Mouse (Mus musculus) cerebellum, adult 9-10 months (tissue): Measurements from ENCODE around the gene Odf2.

Source experiments
- DNase-seq: peaks from one replicate; pipeline ENCODE4 v3.0.0; 2022

The Odf2 gene

DNA sequence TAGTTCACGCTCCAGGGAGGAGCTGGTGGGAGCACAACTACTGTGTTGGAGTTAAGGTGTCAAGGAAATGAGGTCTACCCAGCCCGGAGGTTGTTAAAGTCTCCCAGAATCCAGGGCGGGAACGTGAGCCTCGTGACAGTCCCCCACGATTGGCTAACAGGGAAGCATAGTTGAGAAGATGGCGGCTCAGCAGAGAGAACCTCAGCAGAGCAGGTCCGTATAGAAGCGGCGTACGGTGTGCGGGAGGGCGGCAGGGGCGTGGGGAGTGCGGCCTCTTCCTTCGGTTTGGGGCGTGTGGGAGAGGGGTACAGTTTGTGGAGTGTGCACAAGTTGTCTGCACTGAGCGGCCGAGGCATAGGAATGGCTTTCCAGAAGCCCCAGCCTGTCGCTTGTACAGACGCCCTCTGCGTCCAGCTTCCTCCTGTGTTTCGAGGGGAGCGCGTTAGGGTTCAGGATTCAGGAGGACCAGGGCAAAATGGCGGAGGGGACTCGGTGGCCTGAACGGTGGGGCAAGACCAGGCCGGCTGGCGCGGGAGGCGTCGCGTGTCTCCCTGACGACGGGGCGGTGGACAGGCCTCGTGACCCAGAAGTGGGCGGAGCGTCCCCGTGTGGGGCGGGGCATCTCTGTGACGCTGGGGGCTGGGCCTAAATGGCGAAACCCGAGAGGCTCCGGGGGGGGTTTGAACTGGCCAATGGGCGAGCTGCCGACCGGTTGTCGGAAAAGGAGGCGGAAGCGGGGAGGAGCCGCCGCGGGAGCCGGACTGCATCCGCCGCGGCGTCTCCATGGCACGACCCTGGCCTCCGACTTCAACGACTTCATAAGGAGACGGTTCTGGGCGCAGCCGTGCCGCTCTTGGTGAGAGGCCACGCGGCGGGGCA is at the start of gene Odf2:
Gene Odf2 (plus strand): TSS at position 156 of the 879 bp plus-strand sequence.
- DNase-seq: peak; percentile 100

DNA sequence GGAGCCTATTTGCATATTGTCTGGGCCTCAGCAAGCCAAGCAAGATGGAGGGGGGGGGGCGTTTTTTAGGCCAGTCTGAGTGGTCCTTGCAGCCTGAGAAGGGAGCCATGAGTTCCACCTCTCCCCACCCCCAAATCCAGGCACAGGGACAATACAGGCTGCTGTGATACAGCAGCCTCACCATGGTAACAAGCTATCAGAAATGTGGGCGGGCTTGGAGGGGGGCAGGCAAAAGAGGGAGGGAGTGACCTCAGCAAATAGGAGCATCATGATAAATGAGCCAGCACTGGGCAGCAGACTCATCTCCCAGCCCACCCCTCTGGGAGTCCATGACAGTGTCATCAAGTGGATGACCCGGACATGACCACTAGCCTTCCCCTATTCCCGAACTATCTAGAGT is 49.6 kb upstream of the Odf2 start:
- DNase-seq: no peak

DNA sequence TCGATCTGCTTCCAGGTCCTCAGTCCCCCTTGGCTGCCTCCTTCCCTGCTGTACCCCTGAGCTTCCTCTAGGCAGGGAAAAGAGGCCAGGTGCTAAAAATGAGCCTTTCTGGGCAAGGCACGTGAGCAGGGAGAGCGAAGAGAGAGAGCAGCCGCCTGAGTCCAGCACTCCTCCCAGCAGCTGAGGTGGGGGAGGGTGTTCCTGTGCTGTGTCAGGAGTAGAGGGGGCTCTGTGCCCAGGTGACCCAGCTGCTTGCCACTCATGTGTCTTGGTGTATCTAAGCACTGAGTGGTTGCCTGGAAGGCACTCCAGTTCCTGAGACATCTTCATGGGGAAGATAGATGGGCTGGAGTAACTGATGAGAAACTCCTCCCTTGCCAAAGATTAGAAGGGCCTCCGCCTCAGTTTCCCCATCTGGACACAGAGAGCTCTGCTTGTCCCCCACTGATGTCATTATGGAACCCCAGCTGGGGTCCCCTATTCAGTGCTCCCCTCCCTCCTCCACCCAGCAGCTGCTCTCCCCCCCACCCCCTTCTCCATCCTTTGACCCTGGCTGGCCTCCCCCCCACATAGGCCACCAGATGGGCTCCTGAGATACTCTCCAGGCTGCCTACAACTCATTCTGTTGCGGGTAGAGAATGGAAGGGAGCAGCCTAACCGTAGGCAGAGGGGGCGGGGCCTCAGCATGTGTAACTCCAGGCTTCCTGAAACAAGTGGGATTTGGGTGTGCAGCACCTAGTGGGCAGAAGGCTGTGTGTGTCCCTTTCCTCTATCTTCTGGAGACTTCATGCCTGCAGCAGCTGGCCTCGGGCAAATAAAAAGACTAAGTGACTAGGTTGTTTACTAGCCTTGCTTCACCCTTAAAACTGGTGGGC is 45.6 kb upstream of the Odf2 start:
- no peak for DNase-seq

DNA sequence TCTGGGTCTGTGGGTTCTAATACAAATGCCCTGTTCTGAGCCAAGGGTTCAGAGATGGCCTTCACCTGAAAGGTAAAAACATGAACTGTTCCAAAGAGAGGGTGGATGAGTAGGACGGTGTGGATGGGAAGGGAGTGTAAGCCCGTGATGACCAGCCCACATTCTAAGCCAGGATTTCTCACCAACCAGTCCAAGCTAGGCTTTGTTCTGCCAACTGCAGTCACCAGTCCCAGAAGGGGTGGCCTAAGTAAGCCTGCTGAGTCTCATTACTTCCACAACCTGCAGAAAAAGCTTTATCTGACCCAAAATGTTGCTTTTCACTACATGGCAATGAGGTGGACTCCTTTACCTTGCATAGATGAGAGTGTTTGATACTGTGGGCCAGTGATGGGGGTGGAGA is 44.9 kb upstream of the Odf2 start:
- DNase-seq: no peak

DNA sequence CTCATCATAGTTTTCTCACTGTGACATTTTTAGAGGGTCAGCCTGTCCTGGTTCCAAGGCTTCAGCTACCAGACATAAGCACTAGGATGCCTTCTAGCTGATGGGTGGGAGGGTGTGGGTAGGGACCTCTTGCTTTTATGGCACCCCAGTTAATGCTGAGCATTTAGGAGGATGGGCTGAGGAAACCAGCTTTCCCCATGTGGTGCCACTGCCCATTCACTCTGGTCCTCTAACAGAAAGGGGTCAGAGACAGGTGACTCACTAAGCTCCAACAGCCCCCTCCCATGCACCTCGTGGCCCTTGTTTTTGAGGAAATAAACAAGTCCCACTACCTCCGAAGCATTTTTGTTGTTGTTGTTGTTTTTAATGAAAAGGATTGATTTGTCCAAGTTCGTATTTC is 44.4 kb upstream of the Odf2 start:
- DNase-seq: no peak

DNA sequence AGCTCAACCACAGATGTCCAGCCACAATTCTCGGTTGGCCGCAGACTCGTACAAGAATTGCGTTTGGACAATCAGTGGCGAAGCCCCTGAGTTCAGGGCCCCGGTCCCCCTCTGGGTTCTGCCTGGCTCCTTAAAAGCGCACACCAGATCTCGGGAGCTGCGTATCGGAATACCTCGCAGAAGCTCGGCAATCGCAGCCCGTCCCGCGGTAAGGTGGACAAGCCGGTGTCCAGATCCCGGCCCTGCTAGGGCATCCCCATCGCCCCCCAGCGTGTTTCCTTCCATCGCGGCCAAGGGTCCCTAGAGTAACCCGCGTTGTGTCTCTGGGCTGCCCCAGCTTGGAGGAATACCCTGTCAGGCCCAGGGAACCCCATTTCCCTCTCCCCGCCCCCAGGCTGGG is 43.4 kb upstream of the Odf2 start:
- no peak for DNase-seq

DNA sequence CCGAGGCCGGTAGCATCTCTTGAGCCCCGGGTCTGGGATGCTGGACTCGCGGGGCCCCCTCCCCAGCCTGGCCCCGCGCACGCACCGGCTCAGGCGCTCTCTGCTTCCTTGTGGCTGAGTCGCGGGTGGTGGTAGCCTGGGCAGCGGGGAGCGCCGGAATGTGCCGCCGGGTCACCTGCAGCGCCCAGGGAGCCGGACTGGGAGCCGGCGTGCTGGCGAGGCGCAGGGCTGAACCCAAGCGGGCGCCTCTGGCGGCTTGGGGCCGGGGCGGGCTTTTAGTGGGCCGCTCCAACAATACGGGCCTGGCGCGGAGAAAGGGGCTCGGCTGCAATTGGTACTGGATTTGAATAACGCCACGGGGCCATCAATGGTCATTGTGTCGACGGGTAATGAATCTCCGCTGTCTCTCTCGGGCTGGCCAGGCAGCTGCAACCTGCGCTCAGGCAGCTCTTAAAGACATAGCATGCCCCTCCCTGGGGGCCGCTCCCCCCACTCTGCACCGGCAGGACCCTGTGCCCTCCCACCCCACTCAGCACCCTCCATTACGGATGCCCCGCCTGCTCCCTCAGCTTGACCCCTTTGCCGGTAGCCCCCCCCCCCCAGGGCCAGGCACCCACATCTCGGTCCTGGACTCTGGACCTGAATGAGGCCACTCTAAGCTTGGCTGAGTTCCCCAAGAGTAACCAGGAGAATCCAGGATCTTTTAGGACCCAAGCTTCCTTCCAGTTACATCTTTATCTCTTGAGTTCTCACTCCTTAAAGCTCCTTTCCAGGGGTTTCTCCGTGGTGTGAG is 42.8 kb upstream of the Odf2 start:
- no peak for DNase-seq

DNA sequence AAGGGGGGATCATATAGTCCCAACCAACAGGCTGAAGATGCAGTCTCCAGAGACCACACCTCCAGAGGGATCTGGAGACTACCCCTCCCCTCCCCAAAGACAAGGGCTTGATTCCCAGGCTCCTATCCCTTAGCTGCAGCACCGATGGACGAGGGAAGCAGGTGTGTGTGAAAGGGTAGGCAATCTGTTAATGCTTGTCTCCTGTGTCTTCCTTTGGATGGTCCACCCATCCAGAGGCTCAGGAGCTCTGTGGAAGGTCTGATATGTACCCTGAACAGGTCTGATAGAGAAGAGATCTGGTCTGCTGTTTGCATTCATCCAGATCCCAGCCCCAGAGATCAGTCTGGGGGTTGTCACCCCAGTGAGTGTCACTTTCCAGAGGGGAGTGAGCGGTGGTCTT is 42.1 kb upstream of the Odf2 start:
- no peak for DNase-seq

DNA sequence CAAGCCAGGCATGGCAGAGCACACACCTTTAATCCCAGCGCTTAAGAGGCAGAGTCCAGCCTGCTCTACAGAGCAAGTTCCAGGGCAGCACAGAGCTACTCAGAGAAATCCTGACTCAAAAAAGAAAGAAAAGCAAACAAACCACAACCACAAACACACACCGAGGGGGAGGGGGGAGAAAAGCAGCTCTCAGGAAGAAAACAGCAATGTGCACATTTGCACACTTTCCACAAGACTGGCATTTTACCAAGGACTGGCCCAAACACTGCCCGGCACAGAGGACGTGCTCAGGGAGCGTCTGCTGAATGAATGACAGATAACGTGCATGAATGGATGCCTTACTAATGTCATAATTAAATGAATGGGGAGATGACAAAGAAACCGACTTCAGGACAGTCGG is 40.0 kb upstream of the Odf2 start:
- no peak for DNase-seq

DNA sequence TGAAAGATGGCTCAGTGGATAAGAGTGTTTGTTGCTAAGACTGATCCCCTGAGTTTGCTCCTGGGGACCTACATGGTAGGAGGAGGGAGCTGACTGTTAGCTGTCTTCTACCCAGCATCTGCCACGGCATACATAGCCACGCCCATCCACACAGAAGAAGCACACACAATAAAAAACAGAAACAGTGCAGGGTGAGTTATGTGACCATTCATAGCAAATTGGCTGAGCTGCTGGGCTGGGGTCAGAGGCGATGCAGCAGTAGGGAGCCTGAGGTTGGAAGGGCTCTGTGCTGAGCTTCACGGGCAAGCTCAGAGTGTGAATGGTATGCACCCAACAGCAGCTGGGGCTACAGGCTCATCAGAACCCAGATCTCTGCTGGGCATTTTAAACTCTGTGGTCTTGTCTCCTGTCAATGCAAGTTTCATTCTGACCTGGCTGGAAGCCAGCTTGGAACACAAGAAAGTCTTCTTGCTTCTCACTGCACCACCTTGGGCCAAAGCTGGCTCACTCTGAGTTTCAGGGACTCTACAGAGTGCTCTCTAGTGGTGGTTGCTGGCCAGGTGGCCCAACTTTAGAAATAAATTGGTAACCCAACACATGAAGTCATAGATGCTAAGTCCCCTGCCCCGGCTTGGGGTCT is 39.1 kb upstream of the Odf2 start:
- DNase-seq: no peak

DNA sequence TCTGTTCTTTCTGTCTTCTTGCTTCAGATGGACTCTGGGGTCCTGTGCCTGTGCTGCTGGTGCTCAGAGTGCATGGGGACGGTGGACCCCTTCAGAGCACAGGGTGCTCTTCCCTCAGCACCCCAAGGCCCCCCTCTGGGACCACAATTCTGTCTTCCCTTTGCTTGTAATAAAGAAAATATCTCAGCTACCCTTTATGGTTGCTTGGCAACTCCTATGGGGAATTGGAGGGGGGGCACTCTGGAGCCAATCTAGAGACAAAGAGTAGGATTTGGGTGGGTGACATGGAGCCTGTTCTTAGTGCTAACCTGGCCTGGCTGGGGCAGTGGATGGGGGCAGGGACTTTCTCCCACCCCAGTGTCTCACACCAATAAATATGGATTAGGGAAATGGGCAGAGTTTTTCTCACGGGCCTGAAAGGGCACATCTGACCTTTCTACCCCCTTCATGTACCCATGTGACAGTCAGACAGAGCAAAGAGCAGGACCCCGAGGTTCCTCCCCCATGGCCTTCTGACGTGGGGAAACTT is 36.0 kb upstream of the Odf2 start:
- DNase-seq: no peak

DNA sequence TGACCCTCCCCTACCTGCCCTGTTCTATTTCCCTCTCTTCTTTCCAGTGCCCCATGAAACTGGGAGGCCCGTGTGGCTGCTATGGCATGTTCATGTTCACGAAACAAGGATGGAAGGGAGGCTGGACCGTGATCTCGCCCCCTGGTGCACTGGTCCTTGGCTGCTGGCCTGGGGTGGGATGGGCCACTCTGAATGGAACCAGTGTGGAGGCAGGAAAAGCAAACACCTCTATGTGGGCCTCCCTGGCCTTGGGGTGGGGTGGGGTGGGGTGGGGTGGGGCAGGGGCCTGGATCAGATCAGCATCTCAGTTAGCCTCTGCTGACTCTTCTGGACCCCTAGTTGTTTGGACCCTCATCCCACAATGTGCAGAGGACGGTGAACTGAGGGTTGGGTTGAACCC is 35.3 kb upstream of the Odf2 start:
- DNase-seq: no peak

DNA sequence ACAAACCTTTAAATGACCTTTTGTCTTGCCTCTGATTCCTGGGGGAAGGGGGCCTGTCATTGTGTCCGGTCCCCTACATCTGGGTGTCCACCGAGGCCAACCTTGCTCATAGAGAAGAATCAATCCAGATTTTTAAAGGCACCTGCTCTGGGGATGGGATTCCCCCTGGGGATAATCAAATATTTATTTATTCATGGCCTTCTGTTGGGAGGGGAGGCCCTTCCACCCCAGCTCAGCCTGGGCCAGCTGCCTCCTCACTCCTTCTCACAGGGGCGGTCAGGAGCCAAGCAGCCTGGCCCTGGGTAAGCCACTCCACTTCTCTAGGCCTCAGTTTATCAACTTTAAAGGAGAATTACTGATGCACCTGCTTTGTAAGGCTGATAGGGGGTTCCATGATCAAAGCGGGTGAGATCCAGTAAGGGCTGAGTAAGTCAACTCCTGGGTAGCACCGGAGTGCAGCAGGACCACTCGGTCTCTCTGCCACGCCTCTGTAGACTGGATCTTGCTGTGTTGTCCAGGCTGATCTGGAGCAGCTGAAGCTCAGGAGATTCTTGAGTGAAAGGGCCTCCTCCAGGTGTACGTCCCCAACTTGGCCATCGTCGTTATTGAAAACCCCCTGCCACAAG is 33.3 kb upstream of the Odf2 start:
- DNase-seq: no peak

DNA sequence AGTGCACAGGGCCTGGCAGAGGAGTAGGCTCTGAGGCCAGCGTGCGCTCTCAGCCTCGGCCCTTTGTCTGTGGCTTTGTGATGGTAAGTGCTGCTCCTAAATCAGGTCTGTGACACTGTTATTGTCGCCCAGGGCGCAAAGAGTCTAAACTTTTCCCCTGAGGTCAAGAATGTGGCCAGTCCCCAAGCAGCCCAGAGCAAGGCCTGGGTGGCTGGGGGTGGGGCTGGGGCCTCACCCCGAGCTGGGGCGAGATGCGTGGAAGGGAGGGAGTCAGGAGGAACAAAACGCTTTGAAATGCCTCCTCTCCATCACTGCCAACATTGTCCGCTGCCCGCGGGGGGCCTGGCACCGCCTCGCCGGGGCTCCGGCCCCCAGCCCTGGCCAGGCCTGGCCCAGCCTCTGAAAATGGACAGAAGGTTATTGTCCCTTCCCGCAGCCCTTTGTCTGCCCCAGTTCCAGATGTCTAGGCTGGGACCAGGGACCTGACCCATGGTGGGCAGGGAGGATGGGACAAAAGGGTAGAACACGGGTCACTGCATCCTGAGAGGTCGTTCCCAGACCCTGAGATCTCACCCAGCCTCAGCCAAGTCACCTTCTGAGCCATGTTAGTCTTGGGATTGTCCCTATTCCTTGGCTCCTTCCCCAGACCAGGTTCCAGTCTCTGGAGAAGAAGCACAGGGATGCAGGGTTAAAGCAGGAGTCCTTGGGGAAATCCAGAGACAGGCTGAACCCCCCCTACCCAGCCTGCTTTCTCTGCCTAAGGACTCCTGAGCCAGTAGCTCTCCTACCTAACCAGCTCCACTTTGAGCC is 32.4 kb upstream of the Odf2 start:
- DNase-seq: no peak

DNA sequence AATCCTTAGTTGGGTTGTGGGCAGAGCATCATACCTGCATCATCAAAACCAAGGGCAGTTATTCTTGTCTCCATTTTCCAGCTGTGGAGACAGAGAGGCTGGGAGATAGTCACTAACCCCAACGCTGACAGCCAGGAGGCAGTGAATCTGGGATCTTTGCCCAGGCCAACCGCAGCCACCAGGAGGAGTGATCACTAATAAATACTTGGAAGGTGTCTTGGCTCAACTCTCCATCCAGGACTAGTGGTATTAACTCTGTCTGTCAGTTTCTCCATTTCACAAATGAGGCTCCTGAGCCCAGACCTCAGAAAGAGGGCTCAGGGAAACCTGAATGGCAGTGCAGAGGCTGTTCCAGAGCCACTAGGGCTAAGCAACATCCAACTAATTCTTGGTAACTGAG is 31.7 kb upstream of the Odf2 start:
- no peak for DNase-seq

DNA sequence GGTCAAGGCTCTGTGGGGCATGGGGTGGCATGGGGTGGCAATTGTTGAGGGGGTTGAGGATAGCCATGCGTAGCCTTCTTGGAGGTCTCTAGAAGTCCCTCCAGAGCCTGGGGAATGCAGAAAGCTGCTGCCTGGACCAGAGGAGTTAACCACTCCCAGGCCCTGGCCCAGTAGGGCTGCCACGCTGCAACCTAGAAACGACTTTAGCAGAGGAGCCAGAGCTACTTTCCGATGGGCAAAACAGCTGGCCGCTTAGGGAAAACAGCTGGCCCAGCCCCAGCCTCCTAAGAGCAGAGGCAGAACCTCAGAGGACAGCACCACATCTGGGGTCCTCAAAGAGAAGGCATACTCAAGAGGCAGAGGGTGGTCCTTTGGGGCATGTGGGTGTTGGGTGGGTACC is 31.1 kb upstream of the Odf2 start:
- no peak for DNase-seq

DNA sequence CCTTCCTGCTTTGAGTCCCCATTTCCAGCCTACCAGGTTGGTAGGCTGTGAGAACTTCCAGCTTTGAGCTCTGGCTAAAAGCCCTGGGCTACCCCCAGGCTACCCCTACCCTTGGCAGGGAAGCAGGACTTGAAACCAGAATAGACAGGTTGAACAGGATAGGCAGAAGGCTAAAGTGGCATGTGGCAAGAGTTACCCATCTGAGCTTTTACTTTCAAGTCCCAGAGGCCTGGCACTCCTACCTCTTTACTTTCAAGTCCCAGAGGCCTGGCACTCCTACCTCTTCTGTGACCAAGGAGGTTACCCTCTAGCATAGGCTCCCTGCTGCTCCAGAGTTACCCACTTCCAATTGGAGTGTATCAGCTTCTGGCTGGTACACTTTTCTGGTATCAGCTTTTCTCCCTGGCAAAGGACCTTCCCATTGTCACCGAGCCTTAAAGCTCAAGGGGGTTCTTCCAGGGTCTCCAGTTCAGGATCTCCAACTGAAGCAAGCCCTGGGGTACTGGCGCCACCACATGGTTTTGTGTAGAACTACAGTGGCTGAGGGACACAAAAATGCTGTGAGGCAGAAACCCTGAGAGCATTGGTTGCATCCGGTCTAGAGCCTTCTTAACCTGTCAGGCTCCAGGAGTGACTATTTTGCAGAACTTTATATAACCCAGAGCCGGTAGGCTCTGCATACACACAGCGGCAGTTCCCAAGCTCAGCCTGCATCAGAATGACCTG is 30.1 kb upstream of the Odf2 start:
- no peak for DNase-seq

DNA sequence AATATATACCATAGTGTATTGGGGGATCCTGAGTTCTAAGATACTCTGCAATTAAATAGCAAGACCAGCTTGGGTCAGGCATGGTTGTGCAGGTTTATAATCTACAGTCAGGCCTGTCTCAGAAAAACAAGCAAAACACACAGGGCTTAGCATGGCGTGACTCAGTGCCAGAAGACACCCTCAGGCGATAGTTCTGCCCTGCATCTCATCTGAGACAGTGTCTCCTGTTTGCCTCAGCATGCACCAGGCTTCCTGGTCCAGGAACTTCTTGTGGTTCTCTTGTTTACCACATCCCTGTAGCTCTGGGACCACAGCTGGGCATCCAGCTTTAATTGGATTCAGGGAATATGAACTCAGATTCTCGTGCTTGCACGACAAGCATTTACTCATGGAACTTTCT is 23.9 kb upstream of the Odf2 start:
- DNase-seq: no peak

DNA sequence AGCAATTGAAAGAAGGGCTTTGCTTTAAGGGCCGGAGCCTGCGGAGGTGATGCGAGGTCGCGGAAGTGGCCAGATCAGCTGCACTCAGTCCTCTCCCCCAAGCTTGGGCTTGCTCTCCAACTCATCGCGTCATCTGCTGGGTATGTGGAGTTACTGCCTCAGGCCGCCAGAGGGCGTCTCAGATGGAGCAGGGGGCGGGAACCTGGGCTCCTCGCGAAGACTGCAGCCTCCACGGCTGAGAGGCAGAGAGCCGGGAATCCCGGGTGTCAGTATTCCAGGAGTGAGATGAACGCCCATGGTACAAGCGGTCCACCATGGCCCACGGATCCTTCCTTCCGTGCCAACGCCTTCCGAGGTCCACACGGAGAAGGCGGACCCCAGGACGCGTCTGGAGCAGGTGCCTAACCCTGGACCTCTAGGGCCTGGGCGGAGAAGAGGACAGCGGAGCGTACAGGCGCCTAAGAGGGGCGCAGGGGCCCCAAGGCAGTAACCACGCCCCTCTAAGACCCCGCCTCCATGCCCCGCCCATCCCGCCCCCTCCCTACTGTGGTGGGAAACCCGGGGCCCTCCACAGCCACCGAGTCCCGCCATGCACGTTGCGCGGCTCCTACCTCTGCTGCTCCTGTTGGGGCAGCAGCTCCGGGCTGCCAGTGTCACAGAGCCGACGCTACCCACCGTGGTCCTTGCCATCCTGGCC is 19.9 kb upstream of the Odf2 start, which contains the start of gene Cercam:
Gene Cercam (plus strand): TSS at position 216 of the 697 bp plus-strand sequence.
- DNase-seq: peak; percentile 90
